Comparison of ENCODE assay signal across 21 mouse cellular contexts in the genomic region with DNA sequence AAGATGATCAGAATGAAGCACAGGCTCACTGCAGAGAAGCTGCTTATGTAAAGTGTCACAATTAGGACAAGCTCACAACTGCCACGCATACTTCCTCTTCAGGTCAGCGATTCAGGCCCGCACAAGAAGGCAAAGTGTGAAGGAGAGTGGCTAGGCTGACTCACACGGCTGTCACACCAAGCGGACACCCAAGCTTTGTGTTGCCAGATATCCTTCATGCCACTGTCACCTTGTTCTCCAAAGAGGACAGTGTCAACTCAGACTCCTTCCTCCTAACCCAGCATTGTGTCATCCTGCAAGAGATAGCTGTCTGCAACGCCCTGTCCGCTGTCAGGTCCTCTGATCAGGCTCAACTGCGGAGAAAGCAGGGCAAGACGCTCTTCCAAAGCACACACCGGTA. TPM values are rescaled to one million over a fixed set of nuclear protein-coding genes. Genes with fewer than 3 reads are reported as not detected.
A peak's percentile ranks its signal among the peaks of the same experiment; 100 is the strongest.
DNase-seq lines count a peak whose midpoint lies in the region; ATAC-seq and TF ChIP-seq lines count a peak whose summit lies in the region.
"Had no signal": no experiment of that assay in that cellular context is flagged by ENCODE, and none has a peak within 500 bp of the region (broad histone marks: within the 10 kb centered on the region; RNA-seq: fewer than 3 reads in every experiment).

No protein-coding gene starts in this region.

- peaks cover 17% of the 10 kb centered on the region for H3K27me3 ChIP-seq in lung, embryonic 14.5 days (ENCODE audit: insufficient read depth, low read length)
- H3K27me3 ChIP-seq in intestine, postnatal 0 days (replicated peaks; ENCODE audit: control insufficient read depth, insufficient read depth, low read length), result no peaks in the 10 kb centered on the region
- H3K27me3 ChIP-seq in stomach, embryonic 14.5 days (ENCODE audit: control insufficient read depth, insufficient read depth, low read length), result no peaks in the 10 kb centered on the region
- H3K27me3 ChIP-seq in kidney, adult 2 months (replicated peaks; ENCODE audit: control insufficient read depth, insufficient read depth, low read length), result no peaks in the 10 kb centered on the region
- H3K27me3 ChIP-seq: forebrain, embryonic 13.5 days; hindbrain, embryonic 15.5 days; limb, embryonic 15.5 days had no signal

- H3K27ac ChIP-seq in lung, embryonic 14.5 days (ENCODE audit: low read depth), result peak overlapping the region; percentile 2; the same call in 1 of the 2 replicates
- H3K27ac ChIP-seq in intestine, postnatal 0 days (ENCODE audit: low read depth, low read length), result peak overlapping the region; percentile 35; the same call in 1 of the 2 replicates
- H3K27ac ChIP-seq in stomach, embryonic 14.5 days (ENCODE audit: low read length), result peak overlapping the region; percentile 39
- H3K27ac ChIP-seq in kidney, adult 2 months (ENCODE audit: insufficient read depth, low read depth, low read length), result no peak overlapping the region
- H3K27ac ChIP-seq: forebrain, embryonic 13.5 days; hindbrain, embryonic 15.5 days; limb, embryonic 15.5 days; liver, embryonic 15.5 days; midbrain, embryonic 15.5 days had no signal

- H3K9me3 ChIP-seq in lung, embryonic 14.5 days (ENCODE audit: low read depth, low read length), result no peaks in the 10 kb centered on the region
- H3K9me3 ChIP-seq in intestine, postnatal 0 days (ENCODE audit: control insufficient read depth), result no peaks in the 10 kb centered on the region
- peaks cover 2% of the 10 kb centered on the region; the same call in 1 of the 2 replicates for H3K9me3 ChIP-seq in stomach, embryonic 14.5 days (ENCODE audit: control insufficient read depth, low read depth, low read length)
- H3K9me3 ChIP-seq: forebrain, embryonic 13.5 days; hindbrain, embryonic 15.5 days; limb, embryonic 15.5 days; liver, embryonic 15.5 days; midbrain, embryonic 15.5 days had no signal

- no peak for DNase-seq in lung, embryonic 14.5 days
- DNase-seq in lung, postnatal 4 days, result no peak
- DNase-seq in frontal cortex, postnatal 36 days (ENCODE audit: low spot score in 2 of 2), result no peak
- no peak for DNase-seq in kidney, adult 2 months
- DNase-seq in cerebellum, adult 11-12 months, result no peak
- DNase-seq: adrenal gland, adult 2 months; cerebellum, adult 9-11 months; gastrocnemius, postnatal 25 days; heart, postnatal 36 days; kidney, adult 18-20 months; kidney, postnatal 25 days; thymus, postnatal 4 days had no signal

- no peak for ATAC-seq in lung, embryonic 14.5 days (ENCODE audit: insufficient read depth)
- ATAC-seq in common myeloid progenitor, adult 5-6 weeks (replicated peaks; ENCODE audit: low read depth, poor library complexity, severe bottlenecking), result peak; percentile 53
- 0 out of 2 replicates have a peak, but pooled peaks have one; percentile 2 for ATAC-seq in intestine, postnatal 0 days
- ATAC-seq in stomach, embryonic 14.5 days (ENCODE audit: insufficient number of reproducible peaks, insufficient read depth, low FRiP score, low read depth), result no peak
- ATAC-seq: forebrain, embryonic 13.5 days; midbrain, embryonic 15.5 days had no signal

- 52% methylated on average over 10 of the region's 10 CpGs for WGBS in lung, embryonic 14.5 days
- 63% methylated on average over 10 of the region's 10 CpGs for WGBS in intestine, postnatal 0 days
- 70% methylated on average over 10 of the region's 10 CpGs for WGBS in stomach, embryonic 14.5 days
- 86% methylated on average over 10 of the region's 10 CpGs for WGBS in kidney, adult 2 months

- peaks cover 14% of the 10 kb centered on the region; the same call in 1 of the 2 replicates for H3K4me1 ChIP-seq in lung, embryonic 14.5 days (ENCODE audit: insufficient read depth)
- peaks cover 15% of the 10 kb centered on the region; the same call in 1 of the 2 replicates for H3K4me1 ChIP-seq in intestine, postnatal 0 days (replicated peaks; ENCODE audit: control insufficient read depth, insufficient read depth, low read length)
- H3K4me1 ChIP-seq in stomach, embryonic 14.5 days (ENCODE audit: control insufficient read depth, insufficient read depth, low read length), result peaks cover 21% of the 10 kb centered on the region; the same call in 1 of the 2 replicates
- peaks cover 36% of the 10 kb centered on the region for H3K4me1 ChIP-seq in kidney, adult 2 months (ENCODE audit: control insufficient read depth, insufficient read depth, low read length)
- H3K4me1 ChIP-seq: liver, embryonic 15.5 days had no signal

- no peak for TF ChIP-seq CTCF in lung, embryonic 14.5 days (IDR thresholded peaks at IDR 0.05; ENCODE audit: low read depth)
- TF ChIP-seq CTCF in intestine, postnatal 0 days (IDR thresholded peaks at IDR 0.05; ENCODE audit: low read depth), result no peak
- no peak for TF ChIP-seq CTCF in kidney, adult 2 months (conservative IDR thresholded peaks at IDR 0.05; ENCODE audit: insufficient read depth, insufficient read length, low read depth, low read length)

- H3K4me2 ChIP-seq in lung, embryonic 14.5 days, result 0 out of 2 replicates have a peak overlapping the region, but pooled peaks have one; percentile 36
- no peak overlapping the region for H3K4me2 ChIP-seq in intestine, postnatal 0 days (replicated peaks; ENCODE audit: low read depth)
- 0 out of 2 replicates have a peak overlapping the region, but pooled peaks have one; percentile 1 for H3K4me2 ChIP-seq in stomach, embryonic 14.5 days (replicated peaks; ENCODE audit: low read depth, low read length)
- H3K4me2 ChIP-seq: forebrain, embryonic 13.5 days; hindbrain, embryonic 15.5 days; limb, embryonic 15.5 days; liver, embryonic 15.5 days; midbrain, embryonic 15.5 days had no signal

- TF ChIP-seq POLR2A in kidney, adult 2 months (IDR thresholded peaks at IDR 0.05; ENCODE audit: low read depth, low read length), result no peak

- no peak overlapping the region for H3K9ac ChIP-seq in lung, embryonic 14.5 days
- H3K9ac ChIP-seq in intestine, postnatal 0 days (ENCODE audit: low read depth, low read length), result no peak overlapping the region
- H3K9ac ChIP-seq in stomach, embryonic 14.5 days (replicated peaks; ENCODE audit: low read depth, low read length), result no peak overlapping the region
- H3K9ac ChIP-seq: forebrain, embryonic 13.5 days; hindbrain, embryonic 15.5 days; limb, embryonic 15.5 days; liver, embryonic 15.5 days; midbrain, embryonic 15.5 days had no signal

- H3K36me3 ChIP-seq in lung, embryonic 14.5 days (ENCODE audit: insufficient read depth), result no peaks in the 10 kb centered on the region
- no peaks in the 10 kb centered on the region for H3K36me3 ChIP-seq in intestine, postnatal 0 days (ENCODE audit: control insufficient read depth, insufficient read depth)
- H3K36me3 ChIP-seq in stomach, embryonic 14.5 days (ENCODE audit: control insufficient read depth, insufficient read depth, low read length), result no peaks in the 10 kb centered on the region
- no peaks in the 10 kb centered on the region for H3K36me3 ChIP-seq in kidney, adult 2 months (ENCODE audit: control insufficient read depth, insufficient read depth, low read length)
- H3K36me3 ChIP-seq: hindbrain, embryonic 15.5 days; limb, embryonic 15.5 days; liver, embryonic 15.5 days; midbrain, embryonic 15.5 days had no signal

- H3K4me3 ChIP-seq in lung, embryonic 14.5 days (ENCODE audit: low read depth, low read length), result no peak overlapping the region
- no peak overlapping the region for H3K4me3 ChIP-seq in intestine, postnatal 0 days (ENCODE audit: low read depth, low read length)
- no peak overlapping the region for H3K4me3 ChIP-seq in stomach, embryonic 14.5 days (ENCODE audit: low read depth, low read length)
- no peak overlapping the region for H3K4me3 ChIP-seq in kidney, adult 2 months (ENCODE audit: insufficient read depth, low read depth, low read length)
- H3K4me3 ChIP-seq: forebrain, embryonic 13.5 days; hindbrain, embryonic 15.5 days; limb, embryonic 15.5 days; liver, embryonic 15.5 days; midbrain, embryonic 15.5 days; myocyte had no signal

RNA-seq across cellular contexts. Expression of gene Lrrc1, which starts 7.3 kb away (rescaled TPM):
- polyA plus RNA-seq in lung, embryonic 14.5 days (2014; fragmentation: Nextera tagmentation; extraction: Ambion mirVana), result 9.3 and 9.5 TPM in 2 replicates
- 12.2 and 15.8 TPM in 2 replicates for total RNA-seq in common myeloid progenitor, adult 5-6 weeks (2017)
- 21.6 and 22.3 TPM in 2 replicates for polyA plus RNA-seq in intestine, postnatal 0 days (2015; fragmentation: Nextera tagmentation; extraction: Ambion mirVana)
- polyA plus RNA-seq in stomach, embryonic 14.5 days (2014; fragmentation: Nextera tagmentation; extraction: Ambion mirVana), result 19.7 and 20.3 TPM in 2 replicates
- 34.0 and 40.7 TPM in 2 replicates for polyA plus RNA-seq in kidney, adult 2 months (2012; rRNA removed)

Comparison
In these comparisons a context has a peak if more than half of its experiments do, and no peak if none do; other contexts are left out.
1. ATAC-seq: peak in common myeloid progenitor, adult 5-6 weeks (single experiment) and intestine, postnatal 0 days (single experiment); none in lung, embryonic 14.5 days (single experiment) and stomach, embryonic 14.5 days (single experiment).